Mouse (Mus musculus): ENCODE data around the gene Sec22b. TPM values are rescaled to one million over a fixed set of nuclear protein-coding genes. Genes with fewer than 3 reads are reported as not detected.

Gene Sec22b
- polyA plus RNA-seq, 1 experiment = 25.9 TPM

GRCm38 (mm10) chr3:97946439-97946838 lies 45.4 kb downstream of the Sec22b start:
- Histone ChIP-seq H3K4me1 (ENCODE audit: control insufficient read depth, insufficient read depth, low read length) (peaks cover 5% of the 10 kb centered on the region), H3K4me3 (replicated peaks; ENCODE audit: extremely low read depth, low read depth, low read length) (no peak overlapping the region)
- WGBS = 47% methylated on average over 4 of the region's 4 CpGs
- no peak for DNase-seq
- no peak for TF ChIP-seq POLR2A (IDR thresholded peaks at IDR 0.05; ENCODE audit: borderline replicate concordance, extremely low read depth, low read depth, low read length)
- no peak for TF ChIP-seq CTCF (IDR thresholded peaks at IDR 0.05; ENCODE audit: insufficient read depth, low read length)

GRCm38 (mm10) chr3:97948518-97948917 lies 47.5 kb downstream of the Sec22b start:
- Histone ChIP-seq H3K4me3 (replicated peaks; ENCODE audit: extremely low read depth, low read depth, low read length) (no peak overlapping the region), H3K4me1 (ENCODE audit: control insufficient read depth, insufficient read depth, low read length) (no peaks in the 10 kb centered on the region; the same call in 1 of the 2 replicates)
- DNase-seq = no peak
- 64% methylated on average over 2 of the region's 2 CpGs for WGBS
- TF ChIP-seq CTCF (IDR thresholded peaks at IDR 0.05; ENCODE audit: insufficient read depth, low read length) (no peak), POLR2A (IDR thresholded peaks at IDR 0.05; ENCODE audit: borderline replicate concordance, extremely low read depth, low read depth, low read length) (no peak)

- H3K4me1 ChIP-seq (ENCODE audit: control insufficient read depth, insufficient read depth, low read length) = no peaks in the 10 kb centered on the region; the same call in 1 of the 2 replicates
- H3K4me3 ChIP-seq (replicated peaks; ENCODE audit: extremely low read depth, low read depth, low read length) = no peak overlapping the region
- DNase-seq = no peak
- TF ChIP-seq CTCF (IDR thresholded peaks at IDR 0.05; ENCODE audit: insufficient read depth, low read length) (no peak), POLR2A (IDR thresholded peaks at IDR 0.05; ENCODE audit: borderline replicate concordance, extremely low read depth, low read depth, low read length) (no peak)
- 64% methylated on average over 5 of the region's 5 CpGs for WGBS
Observed at GRCm38 (mm10) chr3:97949946-97950345, 49.0 kb downstream of the Sec22b start.

GRCm38 (mm10) chr3:97951134-97951533 lies 50.1 kb downstream of the Sec22b start:
- WGBS = 69% methylated on average over 3 of the region's 3 CpGs
- TF ChIP-seq CTCF (IDR thresholded peaks at IDR 0.05; ENCODE audit: insufficient read depth, low read length) (no peak), POLR2A (IDR thresholded peaks at IDR 0.05; ENCODE audit: borderline replicate concordance, extremely low read depth, low read depth, low read length) (no peak)
- H3K4me3 ChIP-seq (replicated peaks; ENCODE audit: extremely low read depth, low read depth, low read length) = no peak overlapping the region
- peaks cover 1% of the 10 kb centered on the region; the same call in 1 of the 2 replicates for H3K4me1 ChIP-seq (ENCODE audit: control insufficient read depth, insufficient read depth, low read length)
- no peak for DNase-seq

GRCm38 (mm10) chr3:97953196-97953595 lies 52.2 kb downstream of the Sec22b start:
- no peak for TF ChIP-seq CTCF (IDR thresholded peaks at IDR 0.05; ENCODE audit: insufficient read depth, low read length)
- no peak for TF ChIP-seq POLR2A (IDR thresholded peaks at IDR 0.05; ENCODE audit: borderline replicate concordance, extremely low read depth, low read depth, low read length)
- 59% methylated on average over 2 of the region's 2 CpGs for WGBS
- H3K4me1 ChIP-seq (ENCODE audit: control insufficient read depth, insufficient read depth, low read length) = peaks cover 5% of the 10 kb centered on the region; the same call in 1 of the 2 replicates
- DNase-seq = no peak
- no peak overlapping the region for H3K4me3 ChIP-seq (replicated peaks; ENCODE audit: extremely low read depth, low read depth, low read length)

GRCm38 (mm10) chr3:97956322-97956721 lies 55.3 kb downstream of the Sec22b start:
- Histone ChIP-seq H3K4me1 (ENCODE audit: control insufficient read depth, insufficient read depth, low read length) (peaks cover 5% of the 10 kb centered on the region; the same call in 1 of the 2 replicates), H3K4me3 (replicated peaks; ENCODE audit: extremely low read depth, low read depth, low read length) (no peak overlapping the region)
- 40% methylated on average over 6 of the region's 6 CpGs for WGBS
- TF ChIP-seq POLR2A (IDR thresholded peaks at IDR 0.05; ENCODE audit: borderline replicate concordance, extremely low read depth, low read depth, low read length) (no peak), CTCF (IDR thresholded peaks at IDR 0.05; ENCODE audit: insufficient read depth, low read length) (no peak)
- DNase-seq = no peak

- WGBS = 68% methylated on average over 1 of the region's 1 CpGs
Observed at GRCm38 (mm10) chr3:97956926-97957325, 55.9 kb downstream of the Sec22b start.

GRCm38 (mm10) chr3:97960783-97961594 lies 60.0 kb downstream of the Sec22b start:
- WGBS = 68% methylated on average over 14 of the region's 14 CpGs
- H3K4me1 ChIP-seq (ENCODE audit: control insufficient read depth, insufficient read depth, low read length) = peaks cover 5% of the 10 kb centered on the region; the same call in 1 of the 2 replicates
- no peak overlapping the region for H3K4me3 ChIP-seq (replicated peaks; ENCODE audit: extremely low read depth, low read depth, low read length)
- TF ChIP-seq CTCF (IDR thresholded peaks at IDR 0.05; ENCODE audit: insufficient read depth, low read length) (no peak), POLR2A (IDR thresholded peaks at IDR 0.05; ENCODE audit: borderline replicate concordance, extremely low read depth, low read depth, low read length) (no peak)
- DNase-seq = no peak

More at GRCm38 (mm10) chr3:97956926-97957325, 55.9 kb downstream of the Sec22b start:
- no peak for DNase-seq
- H3K4me1 ChIP-seq (ENCODE audit: control insufficient read depth, insufficient read depth, low read length) = peaks cover 5% of the 10 kb centered on the region; the same call in 1 of the 2 replicates
- no peak overlapping the region for H3K4me3 ChIP-seq (replicated peaks; ENCODE audit: extremely low read depth, low read depth, low read length)
- TF ChIP-seq CTCF (IDR thresholded peaks at IDR 0.05; ENCODE audit: insufficient read depth, low read length) = no peak
- TF ChIP-seq POLR2A (IDR thresholded peaks at IDR 0.05; ENCODE audit: borderline replicate concordance, extremely low read depth, low read depth, low read length) = no peak

GRCm38 (mm10) chr3:97961962-97962361 lies 61.0 kb downstream of the Sec22b start:
- WGBS = 68% methylated on average over 6 of the region's 6 CpGs
- Histone ChIP-seq H3K4me1 (ENCODE audit: control insufficient read depth, insufficient read depth, low read length) (no peaks in the 10 kb centered on the region), H3K4me3 (replicated peaks; ENCODE audit: extremely low read depth, low read depth, low read length) (no peak overlapping the region)
- TF ChIP-seq CTCF (IDR thresholded peaks at IDR 0.05; ENCODE audit: insufficient read depth, low read length) = no peak
- no peak for TF ChIP-seq POLR2A (IDR thresholded peaks at IDR 0.05; ENCODE audit: borderline replicate concordance, extremely low read depth, low read depth, low read length)
- DNase-seq = no peak

All from lung, adult 2 months (tissue).